Comparison of ENCODE assay signal across 9 mouse cellular contexts in the genomic region with DNA sequence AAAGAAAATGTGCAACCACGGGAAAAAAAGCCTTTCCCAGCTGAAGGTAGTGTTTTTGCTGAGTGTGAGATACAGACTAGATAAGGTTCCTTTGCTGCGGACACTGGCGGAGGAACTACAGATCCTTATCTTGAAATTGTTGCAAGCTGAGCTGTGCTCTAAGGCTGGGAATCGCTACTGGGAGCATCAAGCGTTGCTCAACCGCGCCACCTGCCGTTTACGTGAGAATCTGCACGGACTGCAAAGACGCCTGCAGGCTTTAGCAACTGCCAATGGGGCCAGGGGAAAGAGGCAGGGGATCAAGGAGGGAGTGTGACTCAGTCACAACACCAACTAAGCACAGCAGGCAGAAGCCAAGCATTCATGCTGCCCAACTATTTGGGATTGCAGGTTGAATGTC.
DNase-seq lines count a peak whose midpoint lies in the region; ATAC-seq and TF ChIP-seq lines count a peak whose summit lies in the region.
"Had no signal": no experiment of that assay in that cellular context is flagged by ENCODE, and none has a peak within 500 bp of the region (broad histone marks: within the 10 kb centered on the region; RNA-seq: fewer than 3 reads in every experiment).

No protein-coding gene starts in this region.

- TF ChIP-seq CTCF in Patski (IDR thresholded peaks at IDR 0.05), result peak; percentile 87

- POLR2A ChIA-PET in Patski (lab: Charles Lee), result interaction anchor here (1.4 kb wide), 1 partner anchor 212 kb away, joined by 3 read pairs; no protein-coding TSS in a partner anchor

- H3K9me3 ChIP-seq in hindbrain, embryonic 15.5 days, result no peaks in the 10 kb centered on the region
- H3K9me3 ChIP-seq in megakaryocyte, embryonic 14.5 days, result no peaks in the 10 kb centered on the region

- DNase-seq in Patski (ENCODE audit: low read depth, low spot score), result peak; percentile 12
- DNase-seq in cerebellum, adult 9-11 months, result peak; percentile 57
- DNase-seq in frontal cortex, postnatal 36 days (ENCODE audit: low spot score in 2 of 2), result peak; percentile 69 to 78
- DNase-seq in layer of hippocampus, postnatal 25 days (ENCODE audit: extremely low spot score in 1 of 2, low spot score in 1 of 2), result peak; percentile 67 to 91
- DNase-seq in right cerebral cortex, postnatal 10 days (ENCODE audit: low spot score in 2 of 2), result peak; percentile 79 to 91
- DNase-seq in urinary bladder, postnatal 10 days (ENCODE audit: low spot score), result peak; percentile 29

- H3K4me3 ChIP-seq in hindbrain, embryonic 15.5 days, result no peak overlapping the region
- peak overlapping the region; percentile 73 for H3K4me3 ChIP-seq in megakaryocyte, embryonic 14.5 days (replicated peaks)
- H3K4me3 ChIP-seq: myocyte had no signal

- CTCF ChIA-PET in Patski (lab: Charles Lee), result interaction anchor here (0.7 to 6.2 kb wide), 12 partner anchors 9 to 345 kb away, joined by 3 to 54 read pairs (median 4); a partner anchor contains a TSS

- no peak overlapping the region for H3K27ac ChIP-seq in hindbrain, embryonic 15.5 days (replicated peaks)

- in situ Hi-C loops in Patski (cut with MboI; ENCODE audit: low pct_unique_long_range_greater_than_20kb), result loop anchor here (5.0 kb wide), 2 partner anchors 106 to 266 kb away; no protein-coding TSS in a partner anchor

- peaks cover 19% of the 10 kb centered on the region for H3K4me1 ChIP-seq in hindbrain, embryonic 15.5 days (replicated peaks)
- H3K4me1 ChIP-seq in megakaryocyte, embryonic 14.5 days, result peaks cover 21% of the 10 kb centered on the region

- ATAC-seq in Patski, result peak; percentile 82
- ATAC-seq in hindbrain, embryonic 15.5 days (ENCODE audit: low FRiP score, low read depth), result peak; percentile 58

- no peaks in the 10 kb centered on the region for H3K36me3 ChIP-seq in hindbrain, embryonic 15.5 days
- H3K36me3 ChIP-seq in megakaryocyte, embryonic 14.5 days (replicated peaks; ENCODE audit: low read length), result no peaks in the 10 kb centered on the region

- H3K9ac ChIP-seq in hindbrain, embryonic 15.5 days, result no peak overlapping the region

- 1% methylated on average over 11 of the region's 11 CpGs for WGBS in hindbrain, embryonic 15.5 days

- H3K27me3 ChIP-seq in Patski, result peaks cover under 1% of the 10 kb centered on the region
- no peaks in the 10 kb centered on the region for H3K27me3 ChIP-seq in hindbrain, embryonic 15.5 days
- H3K27me3 ChIP-seq in megakaryocyte, embryonic 14.5 days (replicated peaks), result peaks cover 10% of the 10 kb centered on the region

- peak overlapping the region; percentile 32 for H3K4me2 ChIP-seq in hindbrain, embryonic 15.5 days

Comparison
In these comparisons a context has a peak if more than half of its experiments do, and no peak if none do; other contexts are left out.
1. DNase-seq: peak in every context shown above with its lines; median percentile 85 in right cerebral cortex, postnatal 10 days; 79 in layer of hippocampus, postnatal 25 days; 74 in frontal cortex, postnatal 36 days; 57 in cerebellum, adult 9-11 months; 29 in urinary bladder, postnatal 10 days; 12 in Patski.